ENCODE assay signal across 9 mouse cellular contexts in the genomic region with DNA sequence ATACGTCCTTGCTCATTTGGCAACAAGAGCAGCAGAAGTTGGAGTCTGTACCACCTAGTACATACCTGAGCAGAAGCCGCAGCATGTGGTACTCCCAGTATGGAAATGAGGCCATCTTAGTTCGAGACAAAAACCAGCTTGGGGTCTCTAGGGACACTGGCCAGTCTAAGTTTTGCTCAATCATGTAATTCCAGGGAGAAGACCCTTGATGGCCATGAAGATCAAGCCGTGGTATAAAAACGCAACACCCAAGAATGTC. TPM values are rescaled to one million over a fixed set of nuclear protein-coding genes. Genes with fewer than 3 reads are reported as not detected.
DNase-seq lines count a peak whose midpoint lies in the region; ATAC-seq and TF ChIP-seq lines count a peak whose summit lies in the region.
"Had no signal": no experiment of that assay in that cellular context is flagged by ENCODE, and none has a peak within 500 bp of the region (broad histone marks: within the 10 kb centered on the region; RNA-seq: fewer than 3 reads in every experiment).

No protein-coding gene starts in this region.

- ATAC-seq in intestine, embryonic 15.5 days: no peak
- no peak for ATAC-seq in intestine, embryonic 16.5 days
- ATAC-seq in embryonic facial prominence, embryonic 11.5 days (replicated peaks; ENCODE audit: insufficient number of reproducible peaks, low FRiP score, low TSS enrichment, low read depth): no peak
- no peak for ATAC-seq in forebrain, postnatal 0 days
- ATAC-seq in midbrain, embryonic 13.5 days: peak; percentile 19; the same call in 1 of the 2 replicates

- peak overlapping the region; percentile 88 for H3K4me2 ChIP-seq in intestine, embryonic 15.5 days (replicated peaks)
- no peak overlapping the region for H3K4me2 ChIP-seq in intestine, embryonic 16.5 days (ENCODE audit: low read depth, low read length)
- peak overlapping the region; percentile 68; the same call in 1 of the 2 replicates for H3K4me2 ChIP-seq in embryonic facial prominence, embryonic 11.5 days (ENCODE audit: low read depth, low read length)
- peak overlapping the region; percentile 75 for H3K4me2 ChIP-seq in forebrain, postnatal 0 days (ENCODE audit: low read depth)
- peak overlapping the region; percentile 80 for H3K4me2 ChIP-seq in midbrain, embryonic 13.5 days (replicated peaks)

- H3K27ac ChIP-seq in intestine, embryonic 15.5 days: no peak overlapping the region
- H3K27ac ChIP-seq in intestine, embryonic 16.5 days (ENCODE audit: low read length): no peak overlapping the region
- H3K27ac ChIP-seq in embryonic facial prominence, embryonic 11.5 days (replicated peaks; ENCODE audit: low read depth, low read length): no peak overlapping the region
- 0 out of 2 replicates have a peak overlapping the region, but pooled peaks have one; percentile 86 for H3K27ac ChIP-seq in forebrain, postnatal 0 days (ENCODE audit: low read depth, low read length)
- no peak overlapping the region for H3K27ac ChIP-seq in midbrain, embryonic 13.5 days

- no peak overlapping the region for H3K9ac ChIP-seq in intestine, embryonic 15.5 days
- no peak overlapping the region for H3K9ac ChIP-seq in intestine, embryonic 16.5 days (ENCODE audit: low read depth, low read length)
- no peak overlapping the region for H3K9ac ChIP-seq in embryonic facial prominence, embryonic 11.5 days (replicated peaks; ENCODE audit: low read length)
- no peak overlapping the region for H3K9ac ChIP-seq in forebrain, postnatal 0 days
- H3K9ac ChIP-seq in midbrain, embryonic 13.5 days (replicated peaks): peak overlapping the region; percentile 82; the same call in 1 of the 2 replicates

- peaks cover 20% of the 10 kb centered on the region for H3K36me3 ChIP-seq in intestine, embryonic 15.5 days
- H3K36me3 ChIP-seq in intestine, embryonic 16.5 days (ENCODE audit: control insufficient read depth, insufficient read depth, low read length): peaks cover 12% of the 10 kb centered on the region
- peaks cover 4% of the 10 kb centered on the region for H3K36me3 ChIP-seq in embryonic facial prominence, embryonic 11.5 days (replicated peaks; ENCODE audit: control insufficient read depth, insufficient read depth, low read depth, low read length)
- peaks cover 36% of the 10 kb centered on the region for H3K36me3 ChIP-seq in forebrain, postnatal 0 days (ENCODE audit: insufficient read depth)
- H3K36me3 ChIP-seq in midbrain, embryonic 13.5 days: peaks cover 41% of the 10 kb centered on the region

- H3K4me1 ChIP-seq in intestine, embryonic 15.5 days (replicated peaks): peaks cover 15% of the 10 kb centered on the region
- peaks cover 9% of the 10 kb centered on the region; the same call in 1 of the 2 replicates for H3K4me1 ChIP-seq in intestine, embryonic 16.5 days (ENCODE audit: control insufficient read depth, insufficient read depth, low read length)
- no peaks in the 10 kb centered on the region; the same call in 1 of the 2 replicates for H3K4me1 ChIP-seq in embryonic facial prominence, embryonic 11.5 days (ENCODE audit: control insufficient read depth, insufficient read depth, low read length)
- H3K4me1 ChIP-seq in forebrain, postnatal 0 days (ENCODE audit: insufficient read depth): no peaks in the 10 kb centered on the region
- peaks cover 22% of the 10 kb centered on the region for H3K4me1 ChIP-seq in midbrain, embryonic 13.5 days (replicated peaks)

- H3K4me3 ChIP-seq in intestine, embryonic 15.5 days (replicated peaks): no peak overlapping the region
- H3K4me3 ChIP-seq in intestine, embryonic 16.5 days (ENCODE audit: low read length): no peak overlapping the region
- H3K4me3 ChIP-seq in embryonic facial prominence, embryonic 11.5 days (ENCODE audit: low read depth, low read length): peak overlapping the region; percentile 58
- peak overlapping the region; percentile 55 for H3K4me3 ChIP-seq in forebrain, postnatal 0 days (ENCODE audit: low read depth, low read length)
- H3K4me3 ChIP-seq in midbrain, embryonic 13.5 days (replicated peaks): peak overlapping the region; percentile 64

- no peak for TF ChIP-seq CTCF in forebrain, postnatal 0 days (IDR thresholded peaks at IDR 0.05; ENCODE audit: low read depth)

- H3K9me3 ChIP-seq in intestine, embryonic 15.5 days: no peaks in the 10 kb centered on the region
- H3K9me3 ChIP-seq in intestine, embryonic 16.5 days (ENCODE audit: control insufficient read depth, low read length): no peaks in the 10 kb centered on the region
- H3K9me3 ChIP-seq in embryonic facial prominence, embryonic 11.5 days (replicated peaks; ENCODE audit: control insufficient read depth, low read length): no peaks in the 10 kb centered on the region
- H3K9me3 ChIP-seq in forebrain, postnatal 0 days (ENCODE audit: low read length): no peaks in the 10 kb centered on the region
- H3K9me3 ChIP-seq in midbrain, embryonic 13.5 days: no peaks in the 10 kb centered on the region

- no peaks in the 10 kb centered on the region for H3K27me3 ChIP-seq in intestine, embryonic 15.5 days (replicated peaks)
- no peaks in the 10 kb centered on the region for H3K27me3 ChIP-seq in intestine, embryonic 16.5 days (replicated peaks; ENCODE audit: control insufficient read depth, insufficient read depth, low read length)
- H3K27me3 ChIP-seq in embryonic facial prominence, embryonic 11.5 days (ENCODE audit: control insufficient read depth, insufficient read depth, low read length): no peaks in the 10 kb centered on the region
- no peaks in the 10 kb centered on the region for H3K27me3 ChIP-seq in forebrain, postnatal 0 days (ENCODE audit: insufficient read depth, low read length)
- no peaks in the 10 kb centered on the region for H3K27me3 ChIP-seq in midbrain, embryonic 13.5 days

- no peak for DNase-seq in embryonic facial prominence, embryonic 11.5 days (ENCODE audit: low spot score)
- DNase-seq in forebrain, postnatal 0 days: no peak
- DNase-seq in urinary bladder, postnatal 36 days (ENCODE audit: low spot score in 2 of 2): no peak
- no peak for DNase-seq in adrenal gland, postnatal 10 days
- no peak for DNase-seq in adipocyte (ENCODE audit: low spot score)
- DNase-seq: thymus, postnatal 14 days had no signal

- WGBS in intestine, embryonic 15.5 days: 78% methylated on average over 5 of the region's 5 CpGs
- 76% methylated on average over 5 of the region's 5 CpGs for WGBS in intestine, embryonic 16.5 days
- 75% methylated on average over 5 of the region's 5 CpGs for WGBS in embryonic facial prominence, embryonic 11.5 days
- 80% methylated on average over 5 of the region's 5 CpGs for WGBS in forebrain, postnatal 0 days
- 83% methylated on average over 5 of the region's 5 CpGs for WGBS in midbrain, embryonic 13.5 days

RNA-seq across cellular contexts. Expression of a gene that starts 1.3 kb away (rescaled TPM):
- polyA plus RNA-seq in intestine, embryonic 15.5 days (2015; fragmentation: Nextera tagmentation; extraction: Ambion mirVana): 4.8 and 6.1 TPM in 2 replicates
- polyA plus RNA-seq in intestine, embryonic 16.5 days (2015; fragmentation: Nextera tagmentation; extraction: Ambion mirVana): 4.6 and 5.5 TPM in 2 replicates
- polyA plus RNA-seq in embryonic facial prominence, embryonic 11.5 days (2014; fragmentation: Nextera tagmentation; extraction: Ambion mirVana): 12.9 and 13.0 TPM in 2 replicates
- 30.9 and 33.9 TPM in 2 replicates for total RNA-seq in forebrain, postnatal 0 days (2014; rRNA removed)
- polyA plus RNA-seq in forebrain, postnatal 0 days (2015; fragmentation: Nextera tagmentation; extraction: Ambion mirVana): 43.7 and 44.1 TPM in 2 replicates
- polyA plus RNA-seq in midbrain, embryonic 13.5 days (2015; fragmentation: Nextera tagmentation; extraction: Ambion mirVana): 27.9 and 29.0 TPM in 2 replicates
- total RNA-seq in adrenal gland, postnatal 10 days (2021): 1 to 10 TPM; 4.8 to 5.7 TPM

RNA-seq across cellular contexts. Expression of a gene that starts 16.5 kb away (rescaled TPM):
- polyA plus RNA-seq in intestine, embryonic 15.5 days (2015; fragmentation: Nextera tagmentation; extraction: Ambion mirVana): 5.4 and 6.1 TPM in 2 replicates
- polyA plus RNA-seq in intestine, embryonic 16.5 days (2015; fragmentation: Nextera tagmentation; extraction: Ambion mirVana): 4.1 and 4.8 TPM in 2 replicates
- 5.2 and 6.2 TPM in 2 replicates for polyA plus RNA-seq in embryonic facial prominence, embryonic 11.5 days (2014; fragmentation: Nextera tagmentation; extraction: Ambion mirVana)
- total RNA-seq in forebrain, postnatal 0 days (2014; rRNA removed): 39.3 and 39.6 TPM in 2 replicates
- polyA plus RNA-seq in forebrain, postnatal 0 days (2015; fragmentation: Nextera tagmentation; extraction: Ambion mirVana): 4.9 and 7.1 TPM in 2 replicates
- polyA plus RNA-seq in midbrain, embryonic 13.5 days (2015; fragmentation: Nextera tagmentation; extraction: Ambion mirVana): 12.7 and 15.4 TPM in 2 replicates
- total RNA-seq in adrenal gland, postnatal 10 days (2021): 10 to 100 TPM; 21.5 to 29.6 TPM

Comparison
In these comparisons a context has a peak if more than half of its experiments do, and no peak if none do; other contexts are left out.
1. H3K4me3 ChIP-seq: peak in embryonic facial prominence, embryonic 11.5 days (single experiment), forebrain, postnatal 0 days (single experiment) and midbrain, embryonic 13.5 days (single experiment); none in intestine, embryonic 15.5 days (single experiment) and intestine, embryonic 16.5 days (single experiment).